ENCODE assay signal across 18 mouse cellular contexts in the genomic region with DNA sequence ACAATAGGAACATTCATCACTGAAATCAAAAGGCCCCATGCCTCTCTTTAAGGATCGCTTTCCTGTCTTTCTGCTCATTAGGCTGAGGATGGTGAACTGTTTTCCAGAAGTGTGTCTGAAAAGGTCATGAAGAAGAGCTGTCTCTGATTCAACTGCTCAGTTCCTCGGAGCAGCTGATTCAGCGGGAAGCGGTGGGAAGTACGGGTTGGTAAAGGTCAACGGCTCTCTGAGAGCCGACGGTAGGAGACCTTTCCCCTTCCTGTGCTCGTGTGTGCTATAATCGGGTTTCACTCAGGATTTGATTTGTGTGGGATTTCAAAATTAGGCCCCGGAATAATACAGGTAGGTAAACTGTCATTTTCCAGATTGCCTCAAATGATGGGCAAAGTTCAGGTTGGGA.
DNase-seq lines count a peak whose midpoint lies in the region; ATAC-seq lines count a peak whose summit lies in the region.
"Had no signal": no experiment of that assay in that cellular context is flagged by ENCODE, and none has a peak within 500 bp of the region (broad histone marks: within the 10 kb centered on the region; RNA-seq: fewer than 3 reads in every experiment).

No protein-coding gene starts in this region.

- H3K27ac ChIP-seq in kidney, embryonic 14.5 days (ENCODE audit: low read depth, low read length), result no peak overlapping the region
- H3K27ac ChIP-seq: forebrain, embryonic 12.5 days; heart, adult 2 months; hindbrain, embryonic 12.5 days; left cerebral cortex, adult 2 months; liver, embryonic 14.5 days; midbrain, embryonic 10.5 days; stomach, postnatal 0 days had no signal

- H3K4me3 ChIP-seq in kidney, embryonic 14.5 days (ENCODE audit: low read length), result no peak overlapping the region
- H3K4me3 ChIP-seq: forebrain, embryonic 12.5 days; heart, adult 2 months; hindbrain, embryonic 12.5 days; left cerebral cortex, adult 2 months; midbrain, embryonic 10.5 days had no signal

- H3K36me3 ChIP-seq in kidney, embryonic 14.5 days (ENCODE audit: control insufficient read depth, insufficient read depth, low read length), result no peaks in the 10 kb centered on the region
- H3K36me3 ChIP-seq: forebrain, embryonic 12.5 days; hindbrain, embryonic 12.5 days; midbrain, embryonic 10.5 days had no signal

- no peaks in the 10 kb centered on the region for H3K9me3 ChIP-seq in kidney, embryonic 14.5 days (ENCODE audit: control insufficient read depth, low read length)
- H3K9me3 ChIP-seq: forebrain, embryonic 12.5 days; hindbrain, embryonic 12.5 days; midbrain, embryonic 10.5 days had no signal

- no peak overlapping the region for H3K4me2 ChIP-seq in kidney, embryonic 14.5 days (replicated peaks; ENCODE audit: low read depth, low read length)
- H3K4me2 ChIP-seq: forebrain, embryonic 12.5 days; hindbrain, embryonic 12.5 days had no signal

- H3K27me3 ChIP-seq in kidney, embryonic 14.5 days (ENCODE audit: control insufficient read depth, insufficient read depth, low read length), result no peaks in the 10 kb centered on the region
- H3K27me3 ChIP-seq: forebrain, embryonic 12.5 days; hindbrain, embryonic 12.5 days had no signal

- no peak overlapping the region for H3K9ac ChIP-seq in kidney, embryonic 14.5 days (ENCODE audit: low read depth, low read length)
- H3K9ac ChIP-seq: forebrain, embryonic 12.5 days; hindbrain, embryonic 12.5 days; liver, embryonic 14.5 days had no signal

- 23% methylated on average over 11 of the region's 11 CpGs for whole genome bisulfite sequencing in kidney, embryonic 14.5 days

- ATAC-seq in kidney, embryonic 14.5 days (ENCODE audit: low FRiP score, low TSS enrichment), result no peak

- peak; percentile 10 for DNase-seq in kidney, adult 18-20 months
- peak; percentile 58 for DNase-seq in adrenal gland, adult 2 months
- DNase-seq in adrenal gland, postnatal 25 days, result peak; percentile 32
- DNase-seq in kidney, postnatal 10 days, result peak; percentile 44
- no peak for DNase-seq in thymus, adult 18-20 months
- DNase-seq in MN1 (ENCODE audit: low spot score), result no peak
- no peak for DNase-seq in frontal cortex, postnatal 10 days (ENCODE audit: low spot score in 2 of 2)
- DNase-seq: cerebellum, adult 9-11 months; heart, adult 2 months; right cerebral cortex, postnatal 14 days; thymus, postnatal 25 days had no signal

- peaks cover 9% of the 10 kb centered on the region; the same call in 1 of the 2 replicates for H3K4me1 ChIP-seq in kidney, embryonic 14.5 days (ENCODE audit: control insufficient read depth, insufficient read depth, low read length)
- H3K4me1 ChIP-seq: forebrain, embryonic 12.5 days; hindbrain, embryonic 12.5 days; midbrain, embryonic 10.5 days had no signal

Comparison
In these comparisons a context has a peak if more than half of its experiments do, and no peak if none do; other contexts are left out.
1. DNase-seq: peak in kidney, adult 18-20 months (single experiment), adrenal gland, adult 2 months (single experiment), adrenal gland, postnatal 25 days (single experiment) and kidney, postnatal 10 days (single experiment); none in thymus, adult 18-20 months (0 of 2), MN1 (single experiment) and frontal cortex, postnatal 10 days (0 of 2).